Mouse (Mus musculus) intestine, postnatal 0 days (tissue): ENCODE measurements around the gene Mafk. TPM values are rescaled to one million over a fixed set of nuclear protein-coding genes. Genes with fewer than 3 reads are reported as not detected.

Experiments used
- ATAC-seq: fragments of 200-750 bp; cut with Nextera tagmentation; 2 replicates; pipeline ENCODE4 v1.8.0; 2017; ENCODE audit warnings: mild to moderate bottlenecking, moderate TSS enrichment, moderate library complexity
- H3K27ac ChIP-seq: fragments of 300-500 bp; sonication (generic); 2 replicates; pipeline ENCODE4 v1.5.1; 2014; ENCODE audit warnings: mild to moderate bottlenecking, low read depth, low read length, moderate library complexity
- H3K27me3 ChIP-seq: fragments of 300-500 bp; sonication (generic); replicated peaks from 2 replicates; pipeline ENCODE4 v1.6.1; 2014; ENCODE audit warnings: low read length, mixed read lengths; ENCODE audit not compliant: control insufficient read depth, insufficient read depth
- H3K36me3 ChIP-seq: fragments of 300-500 bp; sonication (generic); 2 replicates; pipeline ENCODE4 v1.6.1; 2014; ENCODE audit warnings: mild to moderate bottlenecking, moderate library complexity; ENCODE audit not compliant: control insufficient read depth, insufficient read depth
- H3K4me1 ChIP-seq: fragments of 300-500 bp; sonication (generic); replicated peaks from 2 replicates; pipeline ENCODE4 v1.6.1; 2014; ENCODE audit warnings: antibody characterized with exemption, low read length, mixed read lengths; ENCODE audit not compliant: control insufficient read depth, insufficient read depth
- H3K4me2 ChIP-seq: fragments of 300-500 bp; sonication (generic); replicated peaks from 2 replicates; pipeline ENCODE4 v1.6.1; 2014; ENCODE audit warnings: low read depth, mild to moderate bottlenecking, moderate library complexity
- H3K4me3 ChIP-seq: fragments of 300-500 bp; sonication (generic); 2 replicates; pipeline ENCODE4 v1.5.1; 2014; ENCODE audit warnings: low read depth, low read length
- H3K9ac ChIP-seq: fragments of 300-500 bp; sonication (generic); 2 replicates; pipeline ENCODE4 v1.6.1; 2014; ENCODE audit warnings: mild to moderate bottlenecking, low read depth, low read length
- H3K9me3 ChIP-seq: fragments of 300-500 bp; sonication (generic); 2 replicates; pipeline ENCODE4 v1.6.1; 2016; ENCODE audit warnings: mixed run types; ENCODE audit not compliant: control insufficient read depth
- CTCF ChIP-seq: sonication (generic); IDR thresholded peaks from 2 replicates; pipeline ENCODE4 v1.5.1; 2016; ENCODE audit warnings: low read depth, mild to moderate bottlenecking, control low read depth, antibody characterized with exemption, moderate library complexity
- WGBS: fragments of 180-500 bp; shearing (Covaris S2); extraction: QIAGEN DNeasy Blood & Tissue Kit; methylation state at CpG from one replicate; pipeline ENCODE4 v1.1.7; 2014; 5-methylcytosine and 5-hydroxymethylcytosine counted together
- polyA plus RNA-seq: library from polyadenylated mRNA; unstranded; fragments of >200 nt; fragmentation: Nextera tagmentation; extraction: Ambion mirVana; gene quantifications from 2 replicates; pipeline ENCODE4 v1.2.1, GENCODE M21; 2015

Gene Mafk
- polyA plus RNA-seq, 1 experiment from 2014 or later: 23.1 TPM

GRCm38 (mm10) chr5:139826357-139827055, 35.2 kb downstream of the Mafk start, which contains the start of the genes Gm26938 and Psmg3:
Gene Gm26938, minus strand, starts transcription at chr5:139826407.
Gene Psmg3, minus strand, starts transcription at chr5:139826885.
- peaks cover 9% of the 10 kb centered on the region for H3K4me1 ChIP-seq
- peak within 1 kb of the TSS; percentile 88 for H3K4me2 ChIP-seq
- peak within 1 kb of the TSS; percentile 79 for H3K9ac ChIP-seq
- peaks cover 19% of the 10 kb centered on the region; the same call in 1 of the 2 replicates for H3K36me3 ChIP-seq
- H3K4me3 ChIP-seq: peak within 1 kb of the TSS; percentile 88
- no peaks in the 10 kb centered on the region for H3K9me3 ChIP-seq
- H3K27ac ChIP-seq: peak within 1 kb of the TSS; percentile 64
- no peak for TF ChIP-seq CTCF
- ATAC-seq: peak; percentile 40; the same call in 1 of the 2 replicates
- WGBS: under 1% methylated on average over 43 of the region's 43 CpGs
- H3K27me3 ChIP-seq: no peaks in the 10 kb centered on the region

GRCm38 (mm10) chr5:139827593-139827992, 36.3 kb downstream of the Mafk start:
- Histone ChIP-seq H3K9me3 (no peaks in the 10 kb centered on the region), H3K27ac (no peak overlapping the region), H3K9ac (no peak overlapping the region), H3K27me3 (no peaks in the 10 kb centered on the region), H3K36me3 (peaks cover 18% of the 10 kb centered on the region; the same call in 1 of the 2 replicates), H3K4me3 (no peak overlapping the region), H3K4me1 (peaks cover 6% of the 10 kb centered on the region), H3K4me2 (no peak overlapping the region)
- 96% methylated on average over 1 of the region's 1 CpGs for WGBS
- TF ChIP-seq CTCF: peak; percentile 63
- ATAC-seq: no peak

GRCm38 (mm10) chr5:139829384-139829783, 38.1 kb downstream of the Mafk start:
- Histone ChIP-seq H3K27ac (no peak overlapping the region), H3K4me3 (no peak overlapping the region), H3K4me1 (peaks cover 6% of the 10 kb centered on the region), H3K9me3 (no peaks in the 10 kb centered on the region), H3K27me3 (no peaks in the 10 kb centered on the region), H3K4me2 (no peak overlapping the region), H3K36me3 (peaks cover 3% of the 10 kb centered on the region; the same call in 1 of the 2 replicates), H3K9ac (no peak overlapping the region)
- WGBS: 73% methylated on average over 13 of the region's 13 CpGs
- no peak for TF ChIP-seq CTCF
- no peak for ATAC-seq

- H3K4me3 ChIP-seq: no peak overlapping the region
- no peak overlapping the region for H3K9ac ChIP-seq
- no peak overlapping the region for H3K27ac ChIP-seq
- WGBS: 88% methylated on average over 3 of the region's 3 CpGs
- TF ChIP-seq CTCF: no peak
- H3K4me1 ChIP-seq: peaks cover 5% of the 10 kb centered on the region
- no peaks in the 10 kb centered on the region for H3K36me3 ChIP-seq
- no peaks in the 10 kb centered on the region for H3K27me3 ChIP-seq
- H3K9me3 ChIP-seq: no peaks in the 10 kb centered on the region
- ATAC-seq: no peak
- H3K4me2 ChIP-seq: no peak overlapping the region
Observed at GRCm38 (mm10) chr5:139830734-139831133, 39.4 kb downstream of the Mafk start.

- Histone ChIP-seq H3K9me3 (no peaks in the 10 kb centered on the region), H3K27ac (no peak overlapping the region), H3K27me3 (no peaks in the 10 kb centered on the region), H3K36me3 (no peaks in the 10 kb centered on the region), H3K4me3 (no peak overlapping the region), H3K9ac (no peak overlapping the region), H3K4me1 (no peaks in the 10 kb centered on the region), H3K4me2 (no peak overlapping the region)
- ATAC-seq: no peak
- 69% methylated on average over 7 of the region's 7 CpGs for WGBS
- TF ChIP-seq CTCF: no peak
Observed at GRCm38 (mm10) chr5:139832125-139832524, 40.8 kb downstream of the Mafk start.

- 85% methylated on average over 7 of the region's 7 CpGs for WGBS
- H3K4me2 ChIP-seq: no peak overlapping the region
- TF ChIP-seq CTCF: no peak
- no peak for ATAC-seq
- no peak overlapping the region for H3K9ac ChIP-seq
- H3K4me3 ChIP-seq: no peak overlapping the region
- H3K4me1 ChIP-seq: no peaks in the 10 kb centered on the region
- H3K36me3 ChIP-seq: no peaks in the 10 kb centered on the region
- H3K9me3 ChIP-seq: no peaks in the 10 kb centered on the region
- no peaks in the 10 kb centered on the region for H3K27me3 ChIP-seq
- no peak overlapping the region for H3K27ac ChIP-seq
Observed at GRCm38 (mm10) chr5:139835706-139836105, 44.4 kb downstream of the Mafk start.
